Mouse (Mus musculus) heart, postnatal 10 days (tissue): ENCODE results near the gene Eif1b. TPM values are rescaled to one million over a fixed set of nuclear protein-coding genes. Genes with fewer than 3 reads are reported as not detected.
A peak's percentile ranks its signal among the peaks of the same experiment; 100 is the strongest.
"Not testable (repeated sequence)": the region's sequence is repeated elsewhere in the genome, so short reads cannot be mapped to it uniquely, and the experiment has no call there.

ENCODE experiments used
- DNase-seq, 2 experiments: peaks; one replicate each; pipeline ENCODE4 v3.0.0; 2021
- intact Hi-C: fragments of 180-260 bp; cut with DNase I; formaldehyde crosslinking; loops from one replicate; pipeline ENCODE4 v1.15.1; 2025
- total RNA-seq, 2 experiments: library from RNA; stranded (reverse); gene quantifications; 2 replicates each; pipeline ENCODE4 v1.2.3; 2021

Eif1b gene
- total RNA-seq, 2 experiments from 2014 or later = 61.5 to 62.0 TPM

DNA sequence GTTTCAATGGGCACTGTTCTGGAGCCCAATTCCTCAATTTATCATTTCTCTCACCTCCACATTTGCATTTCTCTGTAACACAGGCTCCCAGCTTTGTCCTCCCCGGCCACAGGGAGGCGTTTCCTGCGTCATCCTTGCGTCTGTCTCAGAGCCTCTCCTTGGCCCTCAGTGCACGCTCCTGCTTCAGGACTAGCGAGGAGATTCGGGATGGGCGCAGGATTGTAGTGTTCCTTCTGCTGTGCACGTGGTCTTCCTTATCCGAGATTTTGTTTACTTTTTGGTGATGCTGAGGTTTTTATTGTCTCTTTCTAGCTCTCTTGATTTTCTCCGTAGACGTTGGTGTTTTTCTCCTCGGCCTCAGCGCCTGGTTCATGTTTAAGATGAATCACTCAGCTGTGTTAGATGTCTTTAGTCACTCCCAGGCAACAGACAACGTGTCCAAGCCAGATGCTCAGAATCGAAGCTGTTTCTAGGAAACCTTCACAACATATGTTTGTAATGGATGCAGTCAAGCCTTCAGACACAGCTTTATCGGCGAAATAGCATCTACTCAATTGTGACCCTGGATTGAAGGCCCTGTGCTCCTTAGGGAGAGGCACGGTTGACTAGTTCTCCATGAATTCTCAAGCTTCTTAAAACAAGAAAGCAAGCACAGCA, 27.6 kb downstream of the Eif1b start:
- intact Hi-C loops = no loop called here
- DNase-seq = no peak

DNA sequence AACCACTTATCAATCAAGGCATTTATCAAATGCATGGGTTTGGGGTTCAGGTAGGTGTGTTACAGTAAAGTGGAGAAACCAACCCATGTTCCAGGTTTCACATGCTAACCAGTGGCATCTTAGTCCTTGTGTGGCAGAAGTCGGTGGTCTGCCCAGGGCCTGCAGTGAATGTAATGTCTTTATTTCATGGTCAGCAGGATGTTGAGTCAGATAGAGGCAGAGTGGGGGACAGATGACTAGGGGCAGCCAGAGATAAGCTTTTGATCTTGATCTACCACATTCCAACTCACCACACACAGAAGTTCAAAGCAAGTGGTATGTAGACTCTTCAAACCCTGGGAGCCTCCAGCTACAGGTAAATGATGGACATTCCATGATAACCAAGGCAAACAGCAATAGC, 29.1 kb downstream of the Eif1b start:
- intact Hi-C loops = no loop called here

DNA sequence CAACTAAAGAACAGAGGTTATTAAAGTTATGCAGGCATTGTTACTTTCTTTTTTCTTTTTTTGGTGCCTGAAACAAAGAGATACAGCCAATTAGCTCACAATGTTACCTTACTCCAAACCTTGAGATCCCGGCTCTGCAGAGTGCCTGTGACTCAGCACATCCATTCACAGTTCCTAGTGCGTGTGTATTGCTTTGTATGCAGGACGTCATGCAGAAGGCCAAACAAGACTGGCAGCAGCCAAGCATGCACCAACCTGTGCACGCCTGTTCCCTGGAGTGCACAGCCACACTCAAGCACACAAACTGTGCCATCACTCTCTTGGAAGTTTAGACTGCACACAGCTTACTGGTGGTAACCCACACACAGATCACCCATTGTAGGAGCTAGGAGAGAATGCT, 35.2 kb downstream of the Eif1b start:
- intact Hi-C loops = no loop called here
- DNase-seq = no peak

More for the DNA sequence above, 29.1 kb downstream of the Eif1b start:
- DNase-seq = no peak

DNA sequence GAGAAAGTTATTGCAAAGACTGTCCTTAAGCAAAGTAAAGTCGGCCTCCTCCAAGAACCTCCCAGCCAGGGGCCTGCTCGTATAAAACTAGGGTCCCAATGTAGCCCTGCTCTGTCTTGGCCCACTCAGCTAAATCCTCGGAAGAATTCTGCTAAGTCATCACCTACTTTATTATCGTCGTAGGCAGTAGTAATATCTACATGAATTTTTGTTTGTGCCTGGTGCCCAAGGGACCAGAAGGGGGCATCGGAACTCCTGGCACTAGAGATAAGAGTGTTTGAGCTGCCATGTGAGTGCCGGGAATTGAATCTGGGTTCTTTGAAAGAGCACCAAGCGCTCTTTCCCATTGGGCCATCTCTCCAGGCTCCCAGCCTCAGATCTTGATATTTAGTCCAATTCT, 35.9 kb downstream of the Eif1b start:
- DNase-seq = no peak
- intact Hi-C loops = no loop called here

DNA sequence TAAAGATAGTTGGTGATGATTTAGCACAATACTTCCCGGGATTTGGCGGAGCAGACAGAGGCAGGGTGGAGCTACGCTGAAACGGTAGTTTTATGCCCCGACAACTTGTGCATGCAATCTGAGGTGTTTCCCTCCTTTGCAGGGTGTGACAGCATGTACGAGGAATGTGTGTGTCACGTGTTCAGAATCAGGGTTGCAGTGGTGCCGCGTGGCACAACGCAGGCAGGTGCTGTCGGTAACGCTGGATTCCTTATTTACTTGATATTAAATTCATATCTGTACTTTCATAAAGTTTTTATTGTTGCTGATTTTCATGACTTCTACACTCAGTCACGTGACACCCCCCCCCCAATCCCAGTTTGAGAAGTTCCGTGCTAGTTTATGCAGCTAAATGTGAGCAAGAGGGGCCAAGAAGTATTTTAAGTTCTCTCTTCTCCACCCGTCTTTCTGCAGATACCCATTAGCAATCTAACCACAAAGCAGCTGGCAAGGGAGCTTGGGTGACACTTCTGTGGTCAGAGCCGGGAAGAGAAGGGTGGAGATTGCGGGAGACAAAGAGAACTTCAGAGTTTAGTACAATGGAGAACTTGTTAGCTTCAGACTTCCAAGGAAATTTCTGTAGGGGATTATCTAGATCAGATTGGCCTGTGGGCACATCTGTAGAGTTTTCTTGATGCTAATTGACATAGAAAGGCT, 36.9 kb downstream of the Eif1b start:
- no peak for DNase-seq
- intact Hi-C loops = no loop called here

DNA sequence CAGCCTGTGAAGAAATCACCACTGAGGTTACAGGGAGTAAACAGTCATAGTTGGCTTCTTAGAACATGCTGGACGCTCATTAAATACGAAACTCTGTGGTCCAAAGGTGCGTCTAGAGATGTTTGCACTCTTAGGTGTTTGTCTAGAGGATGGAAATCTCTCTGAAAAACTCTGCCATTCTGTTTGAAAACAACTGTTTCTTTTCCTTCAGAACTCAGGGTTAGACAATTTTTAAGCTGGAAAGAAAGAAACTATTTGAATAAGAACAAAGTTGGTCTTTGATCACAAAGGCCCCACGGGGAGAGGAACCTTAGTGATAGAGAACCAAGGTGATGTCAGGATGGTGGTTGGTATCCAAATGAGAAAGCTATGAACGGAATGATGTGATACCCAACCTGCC, 38.4 kb downstream of the Eif1b start:
- intact Hi-C loops = no loop called here
- no peak for DNase-seq

DNA sequence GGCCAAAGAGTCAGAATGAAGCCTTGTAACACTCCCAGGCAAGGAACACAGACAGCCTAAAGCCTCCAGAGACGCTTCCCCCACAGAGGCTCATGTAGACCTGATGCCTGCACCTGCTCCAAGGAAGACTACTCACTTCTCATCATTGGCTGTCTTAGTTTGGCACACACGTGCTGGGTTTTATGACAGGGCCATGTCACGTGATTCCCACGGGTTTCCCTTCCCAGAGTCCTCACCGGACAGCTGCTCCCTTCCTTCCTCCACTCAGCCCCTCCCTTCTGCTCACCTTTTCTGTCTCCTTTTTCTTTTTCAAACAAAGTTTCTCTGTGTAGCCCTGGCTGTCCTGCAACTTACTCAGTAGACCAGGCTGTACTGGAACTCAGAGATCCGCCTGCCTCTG, 40.0 kb downstream of the Eif1b start:
- no peak for DNase-seq
- intact Hi-C loops = no loop called here

DNA sequence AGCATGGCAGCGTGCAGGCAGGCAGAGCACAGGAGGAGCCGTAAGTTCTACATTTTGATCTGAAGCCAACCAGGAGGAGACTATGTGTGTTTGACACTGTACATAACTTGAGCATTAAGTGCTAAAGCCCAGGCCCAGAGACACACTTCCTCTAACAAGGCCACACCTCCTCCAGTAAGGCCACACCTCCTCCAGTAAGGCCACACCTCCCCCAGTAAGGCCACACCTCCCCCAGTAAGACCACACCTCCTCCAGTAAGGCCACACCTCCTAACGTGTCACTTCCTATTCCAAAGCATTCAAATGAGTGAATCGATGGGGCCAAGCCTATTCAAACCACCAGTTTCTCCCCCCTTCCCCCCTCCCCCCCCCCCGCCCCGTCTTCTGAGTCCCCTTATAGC, 40.7 kb downstream of the Eif1b start:
- intact Hi-C loops = no loop called here
- DNase-seq = no peak

DNA sequence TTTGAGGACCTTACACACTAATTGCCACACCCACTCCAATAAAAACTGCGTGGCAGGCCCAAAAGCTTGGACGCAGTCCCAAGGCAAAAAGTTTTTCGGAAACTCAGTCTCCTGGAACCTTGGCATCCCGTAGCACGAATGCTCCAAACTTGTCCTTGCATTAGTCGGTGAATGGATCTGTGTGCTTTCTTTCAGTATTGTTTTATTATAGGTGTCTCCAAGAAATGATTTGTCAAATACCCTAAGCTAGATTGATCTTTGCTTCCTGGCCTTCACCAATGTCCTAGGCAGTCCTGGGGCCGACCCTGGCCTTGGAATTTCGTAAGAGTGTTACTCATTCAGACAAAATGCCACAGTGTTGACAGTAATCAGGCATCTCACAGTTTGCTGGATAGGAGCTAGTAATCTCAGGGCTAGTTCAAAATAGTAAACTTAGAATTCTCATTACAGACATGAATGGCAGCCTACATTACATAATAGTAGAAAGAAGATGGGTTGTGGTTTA, 41.5 kb downstream of the Eif1b start:
- intact Hi-C loops, DNase-seq: not testable (repeated sequence)

DNA sequence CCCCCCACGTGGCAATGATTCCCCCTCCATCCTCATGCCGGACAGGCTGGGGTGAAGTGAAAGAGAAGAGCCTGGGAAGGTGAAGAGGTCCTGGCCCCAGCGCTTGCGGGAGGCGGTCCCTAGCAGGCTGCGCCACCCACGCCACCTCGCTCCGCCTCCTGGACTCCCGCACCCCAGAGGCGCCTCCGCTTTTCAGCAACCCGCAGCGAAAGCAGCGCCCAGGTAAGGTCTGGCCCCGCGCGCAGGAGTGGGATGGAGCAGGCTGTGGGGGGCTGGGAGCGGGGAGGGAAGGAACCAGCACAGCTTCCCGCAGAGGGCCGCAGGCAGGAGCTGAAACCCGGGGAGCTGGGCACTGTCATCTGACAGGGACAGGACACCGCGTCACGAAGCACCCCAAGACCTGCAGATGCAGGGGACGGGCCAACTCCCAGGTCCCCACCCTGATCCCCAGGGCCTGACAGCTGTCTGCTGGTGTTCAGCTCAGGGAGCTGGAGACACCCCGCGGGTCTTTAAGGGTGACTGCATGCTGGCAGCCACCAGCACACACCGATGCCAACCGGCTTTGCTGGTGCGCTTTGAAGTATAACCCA, 47.7 kb downstream of the Eif1b start, which contains the start of gene Entpd3:
Entpd3 (plus strand) TSS at position 157 of the 590 bp plus-strand sequence.
- intact Hi-C loops = no loop called here
- peak; percentile 2 to 7 for DNase-seq

DNA sequence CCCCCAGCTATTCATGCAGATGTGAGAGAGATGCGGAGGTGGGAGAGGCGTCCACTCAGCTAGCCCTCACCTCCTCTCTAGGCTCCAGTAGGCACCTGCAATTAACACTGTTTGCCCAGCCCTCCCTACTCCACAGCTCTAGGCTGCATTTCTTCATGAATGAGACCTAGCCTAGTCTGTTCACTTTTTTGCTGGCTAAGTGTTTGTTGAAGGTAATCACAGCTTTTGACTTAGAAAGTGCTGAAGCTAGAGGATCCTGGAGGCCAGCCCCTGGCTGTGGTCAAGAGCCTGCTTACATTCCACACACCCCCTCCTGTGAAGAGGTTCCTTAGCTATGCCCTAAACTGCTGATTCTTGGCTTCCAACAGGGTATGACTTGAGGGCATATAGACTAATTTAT, 49.4 kb downstream of the Eif1b start:
- intact Hi-C loops = no loop called here
- no peak for DNase-seq

DNA sequence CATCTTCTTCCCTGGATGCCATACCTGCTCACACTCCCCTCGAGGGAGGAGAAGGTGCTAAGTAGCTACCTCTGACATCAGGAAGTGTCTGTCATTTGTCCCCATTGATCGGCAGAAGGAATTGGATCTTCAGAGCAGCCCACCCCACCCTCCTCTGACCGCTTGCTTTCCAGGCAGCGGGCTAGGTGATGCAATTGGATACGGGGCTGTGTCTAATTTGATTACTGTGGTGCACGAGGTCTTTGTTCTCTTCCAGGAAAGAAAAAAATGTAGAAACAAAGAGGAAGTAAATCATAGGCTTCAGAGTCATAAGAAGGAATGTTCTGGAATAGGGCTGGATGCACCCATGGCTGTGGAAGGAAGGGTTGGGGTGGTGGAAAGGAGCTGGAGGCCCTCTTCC, 50.2 kb downstream of the Eif1b start:
- intact Hi-C loops = no loop called here
- DNase-seq = no peak

Other genes starting within 250 kb of the Eif1b start
- gene Myrip, start 190.7 kb upstream of the Eif1b start, total RNA-seq = 1 to 10 TPM; 2.3 to 3.8 TPM
- not detected for gene Entpd3, start 47.6 kb downstream of the Eif1b start, total RNA-seq
- 100 to 1,000 TPM; 373 to 377 TPM for gene Rpl14, start 79.2 kb downstream of the Eif1b start, total RNA-seq